Mouse (Mus musculus) heart, adult 2 months (tissue): ENCODE measurements around the gene Ugt1a6a.

ENCODE experiments used
- CTCF ChIP-seq: fragments of 200-600 bp; IDR thresholded peaks from 2 replicates; pipeline ENCODE4 v1.8.1; 2022; ENCODE audit warnings: antibody characterized with exemption, mild to moderate bottlenecking, moderate library complexity
- EP300 ChIP-seq: fragments of 200-500 bp; IDR thresholded peaks from 2 replicates; pipeline ENCODE4 v1.6.1; 2011; ENCODE audit warnings: low read depth, low read length, control low read depth; ENCODE audit not compliant: insufficient read depth
- POLR2A ChIP-seq: fragments of 200-500 bp; IDR thresholded peaks from 2 replicates; pipeline ENCODE4 v1.6.1; 2011; ENCODE audit warnings: mild to moderate bottlenecking, low read depth, low read length, control low read depth; ENCODE audit not compliant: insufficient read depth

DNA sequence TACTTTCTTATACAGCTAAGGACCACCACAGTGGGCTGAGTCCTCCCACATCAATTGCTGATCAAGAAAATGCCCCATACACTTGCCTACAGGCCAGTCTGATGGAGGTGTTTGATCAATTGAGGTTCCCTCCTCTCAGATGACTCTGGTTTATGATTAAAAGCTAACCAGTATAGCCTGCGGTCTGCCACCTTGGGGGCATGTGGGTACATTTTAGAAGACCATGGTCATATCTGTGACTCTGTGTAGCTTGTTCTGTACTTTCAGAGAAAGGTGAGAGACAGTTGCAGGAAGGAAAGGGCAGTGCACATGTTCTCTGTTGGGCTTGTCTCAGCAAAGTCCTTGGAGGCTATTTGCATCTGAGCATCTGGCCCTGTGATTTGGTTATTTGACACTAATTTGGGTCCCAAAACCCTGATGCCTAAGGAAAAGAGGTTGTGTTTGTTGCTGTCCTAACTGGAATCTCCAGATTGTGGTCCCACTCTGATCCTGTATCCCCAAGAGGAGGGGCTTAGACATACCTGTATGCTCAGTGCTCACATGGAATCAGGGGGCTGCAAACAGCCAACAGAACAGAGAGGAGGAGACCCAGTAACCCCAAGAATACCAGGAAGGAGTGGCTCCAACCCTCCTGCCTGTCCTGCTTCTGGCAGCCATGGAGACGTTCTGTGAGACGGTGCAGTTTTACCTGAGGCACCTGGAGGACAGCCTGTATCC lies 98.2 kb downstream of the Ugt1a6a start:
- no peak for TF ChIP-seq POLR2A
- no peak for TF ChIP-seq CTCF
- TF ChIP-seq EP300: no peak
